Mouse (Mus musculus): ENCODE measurements around the gene Vars. TPM values are rescaled to one million over a fixed set of nuclear protein-coding genes. Genes with fewer than 3 reads are reported as not detected.
A peak's percentile ranks its signal among the peaks of the same experiment; 100 is the strongest.

Gene Vars
- polyA plus RNA-seq, 1 experiment from 2014 or later: 114 TPM

- DNase-seq (ENCODE audit: low spot score) (peak; percentile 72), ATAC-seq (ENCODE audit: insufficient read depth, low FRiP score, low TSS enrichment) (no peak)
- H3K9me3 ChIP-seq (ENCODE audit: control insufficient read depth, low read length): no peaks in the 10 kb centered on the region
- peak overlapping the region; percentile 93 for H3K27ac ChIP-seq (ENCODE audit: low read depth, low read length)
- H3K36me3 ChIP-seq (ENCODE audit: control insufficient read depth, insufficient read depth, low read length): peaks cover 14% of the 10 kb centered on the region
- under 1% methylated on average over 27 of the region's 27 CpGs for WGBS
- H3K4me1 ChIP-seq (ENCODE audit: control insufficient read depth, insufficient read depth, low read length): peaks cover 22% of the 10 kb centered on the region
- peak overlapping the region; percentile 82 for H3K9ac ChIP-seq (ENCODE audit: low read length)
- peak overlapping the region; percentile 67 for H3K4me3 ChIP-seq (ENCODE audit: low read depth, low read length)
- H3K27me3 ChIP-seq (ENCODE audit: control insufficient read depth, insufficient read depth, low read length): no peaks in the 10 kb centered on the region
- peak overlapping the region; percentile 88 for H3K4me2 ChIP-seq (ENCODE audit: low read depth)
Observed at GRCm38 (mm10) chr17:35050126-35050750, 49.5 kb downstream of the Vars start.

- ATAC-seq (ENCODE audit: insufficient read depth, low FRiP score, low TSS enrichment): peak; percentile 62
- DNase-seq (ENCODE audit: low spot score): peak; percentile 79
- Histone ChIP-seq H3K9ac (ENCODE audit: low read length) (peak overlapping the region; percentile 89), H3K4me1 (ENCODE audit: control insufficient read depth, insufficient read depth, low read length) (peaks cover 17% of the 10 kb centered on the region), H3K27ac (ENCODE audit: low read depth, low read length) (peak overlapping the region; percentile 93), H3K4me3 (ENCODE audit: low read depth, low read length) (peak overlapping the region; percentile 67), H3K27me3 (ENCODE audit: control insufficient read depth, insufficient read depth, low read length) (no peaks in the 10 kb centered on the region), H3K36me3 (ENCODE audit: control insufficient read depth, insufficient read depth, low read length) (peaks cover 22% of the 10 kb centered on the region), H3K4me2 (ENCODE audit: low read depth) (peak overlapping the region; percentile 88), H3K9me3 (ENCODE audit: control insufficient read depth, low read length) (no peaks in the 10 kb centered on the region)
- 1% methylated on average over 21 of the region's 21 CpGs for WGBS
Observed at GRCm38 (mm10) chr17:35051156-35052086, 50.6 kb downstream of the Vars start.

GRCm38 (mm10) chr17:35052271-35052798 lies 51.5 kb downstream of the Vars start:
- Histone ChIP-seq H3K27ac (ENCODE audit: low read depth, low read length) (peak overlapping the region; percentile 93), H3K36me3 (ENCODE audit: control insufficient read depth, insufficient read depth, low read length) (peaks cover 22% of the 10 kb centered on the region), H3K4me2 (ENCODE audit: low read depth) (peak overlapping the region; percentile 88), H3K9ac (ENCODE audit: low read length) (peak overlapping the region; percentile 89), H3K27me3 (ENCODE audit: control insufficient read depth, insufficient read depth, low read length) (no peaks in the 10 kb centered on the region), H3K4me1 (ENCODE audit: control insufficient read depth, insufficient read depth, low read length) (peaks cover 17% of the 10 kb centered on the region), H3K4me3 (ENCODE audit: low read depth, low read length) (peak overlapping the region; percentile 67), H3K9me3 (ENCODE audit: control insufficient read depth, low read length) (no peaks in the 10 kb centered on the region)
- ATAC-seq (ENCODE audit: insufficient read depth, low FRiP score, low TSS enrichment): no peak
- WGBS: 90% methylated on average over 12 of the region's 12 CpGs
- peak; percentile 30 for DNase-seq (ENCODE audit: low spot score)

- Histone ChIP-seq H3K9ac (ENCODE audit: low read length) (no peak overlapping the region), H3K4me3 (ENCODE audit: low read depth, low read length) (no peak overlapping the region), H3K27ac (ENCODE audit: low read depth, low read length) (no peak overlapping the region), H3K9me3 (ENCODE audit: control insufficient read depth, low read length) (no peaks in the 10 kb centered on the region), H3K4me1 (ENCODE audit: control insufficient read depth, insufficient read depth, low read length) (peaks cover 19% of the 10 kb centered on the region), H3K36me3 (ENCODE audit: control insufficient read depth, insufficient read depth, low read length) (peaks cover 22% of the 10 kb centered on the region), H3K27me3 (ENCODE audit: control insufficient read depth, insufficient read depth, low read length) (no peaks in the 10 kb centered on the region), H3K4me2 (ENCODE audit: low read depth) (no peak overlapping the region)
- WGBS: 94% methylated on average over 7 of the region's 7 CpGs
- DNase-seq (ENCODE audit: low spot score) (no peak), ATAC-seq (ENCODE audit: insufficient read depth, low FRiP score, low TSS enrichment) (no peak)
Observed at GRCm38 (mm10) chr17:35055691-35056495, 55.1 kb downstream of the Vars start.

- Histone ChIP-seq H3K9ac (ENCODE audit: low read length) (no peak overlapping the region), H3K4me3 (ENCODE audit: low read depth, low read length) (no peak overlapping the region), H3K4me1 (ENCODE audit: control insufficient read depth, insufficient read depth, low read length) (peaks cover 13% of the 10 kb centered on the region), H3K4me2 (ENCODE audit: low read depth) (no peak overlapping the region), H3K27me3 (ENCODE audit: control insufficient read depth, insufficient read depth, low read length) (no peaks in the 10 kb centered on the region), H3K27ac (ENCODE audit: low read depth, low read length) (no peak overlapping the region), H3K9me3 (ENCODE audit: control insufficient read depth, low read length) (no peaks in the 10 kb centered on the region), H3K36me3 (ENCODE audit: control insufficient read depth, insufficient read depth, low read length) (peaks cover 24% of the 10 kb centered on the region)
- DNase-seq (ENCODE audit: low spot score): no peak
- ATAC-seq (ENCODE audit: insufficient read depth, low FRiP score, low TSS enrichment): no peak
- WGBS: 79% methylated on average over 3 of the region's 3 CpGs
Observed at GRCm38 (mm10) chr17:35057090-35057489, 56.3 kb downstream of the Vars start.

- Histone ChIP-seq H3K27ac (ENCODE audit: low read depth, low read length) (no peak overlapping the region), H3K36me3 (ENCODE audit: control insufficient read depth, insufficient read depth, low read length) (peaks cover 19% of the 10 kb centered on the region), H3K27me3 (ENCODE audit: control insufficient read depth, insufficient read depth, low read length) (no peaks in the 10 kb centered on the region), H3K9ac (ENCODE audit: low read length) (no peak overlapping the region; the same call in 1 of the 2 replicates), H3K9me3 (ENCODE audit: control insufficient read depth, low read length) (no peaks in the 10 kb centered on the region), H3K4me3 (ENCODE audit: low read depth, low read length) (peak overlapping the region; percentile 60), H3K4me1 (ENCODE audit: control insufficient read depth, insufficient read depth, low read length) (peaks cover 10% of the 10 kb centered on the region), H3K4me2 (ENCODE audit: low read depth) (no peak overlapping the region)
- ATAC-seq (ENCODE audit: insufficient read depth, low FRiP score, low TSS enrichment) (peak; percentile 2), DNase-seq (ENCODE audit: low spot score) (no peak)
- WGBS: 74% methylated on average over 9 of the region's 9 CpGs
Observed at GRCm38 (mm10) chr17:35058316-35058715, 57.5 kb downstream of the Vars start.

GRCm38 (mm10) chr17:35058911-35059892 lies 58.4 kb downstream of the Vars start, which contains the start of gene Ddah2:
Gene Ddah2 (plus strand): TSS chr17:35059035.
- Histone ChIP-seq H3K4me1 (ENCODE audit: control insufficient read depth, insufficient read depth, low read length) (peaks cover 10% of the 10 kb centered on the region), H3K4me3 (ENCODE audit: low read depth, low read length) (peak within 1 kb of the TSS; percentile 60), H3K4me2 (ENCODE audit: low read depth) (peak within 1 kb of the TSS; percentile 92), H3K36me3 (ENCODE audit: control insufficient read depth, insufficient read depth, low read length) (peaks cover 14% of the 10 kb centered on the region), H3K27ac (ENCODE audit: low read depth, low read length) (peak within 1 kb of the TSS; percentile 73), H3K27me3 (ENCODE audit: control insufficient read depth, insufficient read depth, low read length) (peaks cover 2% of the 10 kb centered on the region; the same call in 1 of the 2 replicates), H3K9me3 (ENCODE audit: control insufficient read depth, low read length) (no peaks in the 10 kb centered on the region), H3K9ac (ENCODE audit: low read length) (peak within 1 kb of the TSS; percentile 79)
- WGBS: under 1% methylated on average over 56 of the region's 57 CpGs
- peak; percentile 93 for ATAC-seq (ENCODE audit: insufficient read depth, low FRiP score, low TSS enrichment)
- peak; percentile 96 for DNase-seq (ENCODE audit: low spot score)

All from neural tube, embryonic 11.5 days (tissue).